ENCODE assay signal across 19 mouse cellular contexts in genomic region chr12:87282743-87283142, GRCm38 (mm10). TPM values are rescaled to one million over a fixed set of nuclear protein-coding genes. Genes with fewer than 3 reads are reported as not detected.
"Had no signal": no experiment of that assay in that cellular context is flagged by ENCODE, and none has a peak within 500 bp of the region (broad histone marks: within the 10 kb centered on the region; RNA-seq: fewer than 3 reads in every experiment).

No protein-coding gene starts in this region.

- H3K4me2 ChIP-seq: lung, embryonic 15.5 days; midbrain, embryonic 12.5 days; neural tube, embryonic 13.5 days; neural tube, embryonic 15.5 days had no signal

- H3K36me3 ChIP-seq: lung, embryonic 15.5 days; midbrain, embryonic 10.5 days; midbrain, embryonic 12.5 days; neural tube, embryonic 13.5 days; neural tube, embryonic 15.5 days had no signal

- ATAC-seq: midbrain, embryonic 16.5 days had no signal

- H3K4me3 ChIP-seq: lung, embryonic 15.5 days; midbrain, embryonic 10.5 days; midbrain, embryonic 12.5 days; myocyte; neural tube, embryonic 13.5 days; neural tube, embryonic 15.5 days had no signal

- H3K4me1 ChIP-seq: neural tube, embryonic 13.5 days had no signal

- H3K27ac ChIP-seq: liver, embryonic 14.5 days; lung, embryonic 15.5 days; midbrain, embryonic 10.5 days; midbrain, embryonic 12.5 days; neural tube, embryonic 13.5 days; neural tube, embryonic 15.5 days had no signal

- DNase-seq: lung, postnatal 10 days; midbrain, embryonic 14.5 days; retina, postnatal 1 day; right cerebral cortex, adult 18-20 months; right cerebral cortex, postnatal 25 days; right cerebral cortex, postnatal 4 days; spleen, adult 18-20 months; thymus, adult 18-20 months; thymus, postnatal 14 days; thymus, postnatal 36 days had no signal

- H3K27me3 ChIP-seq: lung, embryonic 15.5 days; neural tube, embryonic 13.5 days; neural tube, embryonic 15.5 days had no signal

- H3K9me3 ChIP-seq: lung, embryonic 15.5 days; midbrain, embryonic 10.5 days; midbrain, embryonic 12.5 days; neural tube, embryonic 13.5 days; neural tube, embryonic 15.5 days had no signal

- H3K9ac ChIP-seq: liver, embryonic 14.5 days; lung, embryonic 15.5 days; midbrain, embryonic 12.5 days; neural tube, embryonic 13.5 days; neural tube, embryonic 15.5 days had no signal

RNA-seq across cellular contexts. Expression of gene Ism2, which starts 16.8 kb away (rescaled TPM):
- total RNA-seq: megakaryocyte-erythroid progenitor cell, adult 5-6 weeks had no signal

RNA-seq across cellular contexts. Expression of gene Noxred1, which starts 44.2 kb away (rescaled TPM):
- total RNA-seq: megakaryocyte-erythroid progenitor cell, adult 5-6 weeks had no signal
